Mouse (Mus musculus): ENCODE measurements around the gene Tle3. TPM values are rescaled to one million over a fixed set of nuclear protein-coding genes. Genes with fewer than 3 reads are reported as not detected.

Gene Tle3
- total RNA-seq, 2 experiments from 2014 or later = 4.7 to 12.9 TPM

DNA sequence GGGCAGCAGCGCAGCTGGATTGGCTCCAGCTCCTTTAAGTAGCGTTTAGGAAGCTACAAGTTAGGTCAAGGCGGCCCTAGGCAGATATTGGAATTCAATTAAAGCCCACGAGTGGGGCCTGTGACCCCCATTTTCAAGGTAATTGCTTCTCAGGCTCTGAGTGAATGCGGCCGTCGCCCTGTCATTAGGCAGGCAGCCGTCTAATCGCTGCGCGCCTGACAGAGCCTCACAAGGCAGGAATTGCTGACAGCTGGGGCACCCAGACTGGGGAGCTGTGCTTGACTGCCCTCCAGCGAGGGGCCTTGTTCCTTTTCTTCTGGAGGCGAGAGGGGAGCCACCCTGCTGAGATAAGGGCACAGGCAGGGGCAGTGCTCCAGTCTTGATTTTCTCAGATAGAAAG lies 24.3 kb downstream of the Tle3 start:
- DNase-seq = no peak
- H3K27ac ChIP-seq = no peak overlapping the region
- TF ChIP-seq CTCF (IDR thresholded peaks at IDR 0.05) = no peak
- intact Hi-C loops (cut with DNase I) = no loop called here
- no peak overlapping the region for H3K4me3 ChIP-seq

- no peak for TF ChIP-seq CTCF (IDR thresholded peaks at IDR 0.05)
- no peak for DNase-seq
- Histone ChIP-seq H3K27ac (no peak overlapping the region), H3K4me3 (no peak overlapping the region)
- intact Hi-C loops (cut with DNase I) = no loop called here
These were observed 25.0 kb downstream of the Tle3 start for GRCm38 (mm10) chr9:61397130-61397529.

GRCm38 (mm10) chr9:61398160-61398559 lies 26.0 kb downstream of the Tle3 start:
- no peak overlapping the region for H3K4me3 ChIP-seq
- H3K27ac ChIP-seq = no peak overlapping the region
- intact Hi-C loops (cut with DNase I) = no loop called here
- TF ChIP-seq CTCF (IDR thresholded peaks at IDR 0.05) = no peak
- DNase-seq = no peak

DNA sequence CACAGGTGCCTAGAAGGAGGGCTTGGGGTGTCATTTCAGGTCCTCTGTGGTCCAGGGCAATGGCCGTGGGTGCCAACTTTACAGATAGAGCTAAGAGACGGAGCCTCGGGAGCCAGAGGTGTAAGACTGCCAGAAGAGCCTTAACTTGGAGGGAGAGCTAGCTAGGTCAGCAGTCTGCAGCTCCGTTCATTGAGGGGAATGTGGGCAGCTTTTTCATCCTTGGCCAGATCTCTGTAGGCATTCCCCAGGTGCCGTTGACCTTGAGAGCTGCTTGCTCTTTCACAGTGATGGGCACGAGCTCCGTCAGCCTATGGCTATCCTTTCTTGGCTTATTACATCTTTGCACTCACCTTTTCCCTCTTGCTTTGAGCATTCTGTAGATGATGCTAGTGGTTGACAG lies 28.0 kb downstream of the Tle3 start:
- no peak for TF ChIP-seq CTCF (IDR thresholded peaks at IDR 0.05)
- intact Hi-C loops (cut with DNase I) = no loop called here
- no peak overlapping the region for H3K27ac ChIP-seq
- no peak overlapping the region for H3K4me3 ChIP-seq
- DNase-seq = peak; percentile 2

- no peak for TF ChIP-seq CTCF (IDR thresholded peaks at IDR 0.05)
- DNase-seq = peak; percentile 19
- intact Hi-C loops (cut with DNase I) = no loop called here
- Histone ChIP-seq H3K4me3 (no peak overlapping the region), H3K27ac (no peak overlapping the region)
These were observed 29.5 kb downstream of the Tle3 start for GRCm38 (mm10) chr9:61401664-61402063.

DNA sequence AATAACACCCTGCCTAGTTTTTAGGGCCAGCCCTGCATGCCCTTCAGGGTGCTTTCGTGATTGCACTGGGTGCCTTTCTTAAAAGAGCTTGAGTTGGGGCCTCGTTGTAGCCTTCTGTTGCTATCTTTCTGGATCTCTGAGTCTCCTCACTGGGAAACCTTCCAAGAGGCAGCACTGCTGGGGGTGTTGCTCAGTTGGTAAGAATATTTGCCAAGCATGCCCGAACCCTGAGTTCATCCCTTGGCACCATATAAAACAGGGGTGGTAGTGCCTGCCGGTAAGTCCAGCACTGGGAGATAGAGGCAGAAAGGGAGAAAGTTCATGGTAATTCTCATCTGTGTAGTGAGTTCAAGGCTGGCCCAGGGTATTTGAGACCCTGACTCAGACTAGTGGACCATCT lies 30.1 kb downstream of the Tle3 start:
- Histone ChIP-seq H3K27ac (no peak overlapping the region), H3K4me3 (no peak overlapping the region)
- DNase-seq = peak; percentile 13
- intact Hi-C loops (cut with DNase I) = no loop called here
- TF ChIP-seq CTCF (IDR thresholded peaks at IDR 0.05) = no peak

GRCm38 (mm10) chr9:61402716-61403115 lies 30.6 kb downstream of the Tle3 start:
- no peak for TF ChIP-seq CTCF (IDR thresholded peaks at IDR 0.05)
- no peak overlapping the region for H3K4me3 ChIP-seq
- DNase-seq = peak; percentile 31
- no peak overlapping the region for H3K27ac ChIP-seq
- intact Hi-C loops (cut with DNase I) = no loop called here

GRCm38 (mm10) chr9:61403866-61404614 lies 31.9 kb downstream of the Tle3 start:
- Histone ChIP-seq H3K4me3 (no peak overlapping the region), H3K27ac (no peak overlapping the region)
- DNase-seq = peak; percentile 28
- TF ChIP-seq CTCF (IDR thresholded peaks at IDR 0.05) = no peak
- intact Hi-C loops (cut with DNase I) = no loop called here

- peak overlapping the region; percentile 6; the same call in 1 of the 2 replicates for H3K27ac ChIP-seq
- intact Hi-C loops (cut with DNase I) = no loop called here
These were observed 32.4 kb downstream of the Tle3 start for GRCm38 (mm10) chr9:61404615-61404980.

DNA sequence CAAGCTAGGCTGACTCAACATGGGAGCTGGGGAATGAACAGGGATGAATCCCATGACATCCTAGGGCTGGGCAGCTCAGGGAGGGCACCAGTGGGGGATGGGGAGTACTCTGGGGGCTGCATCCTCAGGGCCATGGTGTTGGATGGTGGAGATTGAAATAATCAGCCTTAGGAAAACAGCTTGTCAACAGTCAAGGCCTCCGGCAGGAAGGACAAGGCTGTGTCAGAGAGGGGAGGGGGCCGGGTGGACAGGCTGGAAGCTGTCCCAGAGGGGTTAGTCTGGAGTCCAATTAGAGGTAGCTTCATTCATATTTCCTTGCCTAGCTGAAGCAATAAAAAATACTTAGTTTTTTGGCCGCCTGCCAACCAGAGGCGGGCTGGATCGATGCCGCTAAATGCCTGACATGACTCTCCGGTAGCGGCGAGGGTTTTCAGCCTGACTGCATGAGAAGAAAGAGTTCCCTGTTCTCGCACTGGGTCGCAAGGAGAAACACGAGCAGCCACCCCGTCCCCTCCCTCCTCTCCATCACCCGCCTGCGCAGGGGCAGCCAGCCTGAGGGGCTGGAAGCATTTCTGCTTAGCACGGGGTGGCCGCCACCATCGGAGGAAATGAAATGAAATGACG lies 32.9 kb downstream of the Tle3 start:
- intact Hi-C loops (cut with DNase I) = no loop called here
- H3K4me3 ChIP-seq = peak overlapping the region; percentile 58
- peak overlapping the region; percentile 6; the same call in 1 of the 2 replicates for H3K27ac ChIP-seq
- TF ChIP-seq CTCF (IDR thresholded peaks at IDR 0.05) = no peak
- peak; percentile 70 for DNase-seq

More at GRCm38 (mm10) chr9:61404615-61404980, 32.4 kb downstream of the Tle3 start:
- H3K4me3 ChIP-seq = no peak overlapping the region; the same call in 1 of the 2 replicates
- no peak for DNase-seq
- no peak for TF ChIP-seq CTCF (IDR thresholded peaks at IDR 0.05)

DNA sequence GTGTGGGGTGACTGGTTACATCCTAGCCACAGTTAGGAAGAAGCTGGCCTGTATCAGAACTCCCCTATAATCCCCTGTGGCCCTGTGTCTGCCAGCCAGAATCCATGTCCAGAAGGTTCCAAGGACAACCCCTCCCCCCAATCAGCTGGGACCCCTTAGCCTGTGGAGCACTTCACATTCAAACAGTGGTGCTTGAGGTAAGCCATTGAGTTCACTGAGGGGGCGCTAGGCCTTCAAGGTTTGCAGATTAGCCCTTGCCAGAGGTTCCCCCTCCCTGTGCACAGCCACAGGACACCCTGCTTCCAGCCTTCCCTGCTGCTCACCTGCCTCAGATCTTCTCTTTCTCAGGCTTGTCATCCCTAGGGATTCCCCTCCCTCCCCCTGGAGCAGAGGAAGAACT lies 34.2 kb downstream of the Tle3 start:
- intact Hi-C loops (cut with DNase I) = no loop called here

DNA sequence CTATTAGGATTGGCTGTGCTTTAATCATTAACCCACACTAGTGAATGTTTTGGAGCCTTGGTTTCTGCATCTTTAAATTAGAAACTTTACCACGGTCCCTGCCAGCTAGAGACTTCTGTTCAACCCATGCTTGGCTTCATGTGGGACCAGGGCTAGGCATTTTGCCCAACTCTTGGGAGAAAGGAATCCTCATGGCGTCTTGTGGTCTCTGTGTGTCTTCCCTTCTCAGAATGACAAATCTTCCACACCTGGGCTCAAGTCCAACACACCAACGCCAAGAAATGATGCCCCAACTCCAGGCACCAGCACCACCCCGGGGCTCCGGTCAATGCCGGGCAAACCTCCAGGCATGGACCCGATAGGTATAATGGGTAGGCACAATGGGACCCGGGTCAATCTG lies 36.9 kb downstream of the Tle3 start:
- Histone ChIP-seq H3K4me3 (no peak overlapping the region), H3K27ac (no peak overlapping the region)
- intact Hi-C loops (cut with DNase I) = no loop called here
- no peak for DNase-seq
- TF ChIP-seq CTCF (IDR thresholded peaks at IDR 0.05) = no peak

More for the DNA sequence above, 34.2 kb downstream of the Tle3 start:
- DNase-seq = no peak
- TF ChIP-seq CTCF (IDR thresholded peaks at IDR 0.05) = no peak
- no peak overlapping the region for H3K27ac ChIP-seq
- no peak overlapping the region for H3K4me3 ChIP-seq

DNA sequence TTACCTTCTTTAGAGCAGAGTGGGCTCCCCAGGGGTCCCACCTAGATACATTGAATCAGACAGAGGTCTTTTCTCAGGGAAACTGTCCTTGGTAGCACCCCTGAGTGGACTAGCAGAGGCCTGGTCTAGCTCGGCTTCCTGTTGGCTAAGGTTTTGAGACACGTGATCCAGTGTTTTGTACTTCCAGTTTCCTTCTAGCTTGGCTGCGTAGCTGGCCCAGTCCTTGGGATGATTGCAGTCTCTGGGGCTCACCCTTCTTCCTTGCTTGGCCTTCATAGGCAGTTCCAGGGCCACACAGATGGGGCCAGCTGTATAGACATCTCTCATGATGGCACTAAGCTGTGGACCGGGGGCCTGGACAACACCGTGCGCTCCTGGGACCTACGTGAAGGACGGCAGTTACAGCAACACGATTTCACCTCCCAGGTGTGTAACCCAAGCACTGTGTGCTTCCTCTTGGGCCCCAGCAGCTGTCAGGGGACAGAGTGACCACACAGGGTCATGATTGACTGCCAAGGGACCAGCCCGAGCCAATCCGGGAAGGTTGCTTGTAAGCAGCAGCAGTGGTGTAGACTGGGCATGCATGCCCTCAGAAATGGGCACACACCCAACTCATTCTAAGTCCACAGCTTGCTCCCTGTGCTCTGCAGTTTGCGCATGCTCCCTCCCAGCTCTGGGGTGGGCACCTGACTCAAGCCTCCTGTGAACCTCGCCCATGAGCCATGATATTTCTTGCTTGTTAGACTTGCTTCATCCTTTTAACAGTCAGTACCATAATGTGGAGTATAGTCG lies 41.7 kb downstream of the Tle3 start:
- no peak for TF ChIP-seq CTCF (IDR thresholded peaks at IDR 0.05)
- DNase-seq = no peak
- intact Hi-C loops (cut with DNase I) = no loop called here
- Histone ChIP-seq H3K4me3 (no peak overlapping the region), H3K27ac (no peak overlapping the region)

Measured in gastrocnemius, adult 2 months (tissue).